Mouse (Mus musculus) cerebellum, adult 2 months (tissue): ENCODE measurements around the gene Gm28038.

Experiments used
- CTCF ChIP-seq: fragments of 200-500 bp; IDR thresholded peaks from 2 replicates; pipeline ENCODE4 v1.5.1; 2011; ENCODE audit warnings: low read depth, mild to moderate bottlenecking, control low read depth, low read length, moderate library complexity, borderline replicate concordance; ENCODE audit not compliant: insufficient read depth
- POLR2A ChIP-seq: fragments of 200-500 bp; IDR thresholded peaks from 2 replicates; pipeline ENCODE4 v1.6.1; 2011; ENCODE audit warnings: low read length, control low read depth, borderline replicate concordance; ENCODE audit not compliant: insufficient read depth

DNA sequence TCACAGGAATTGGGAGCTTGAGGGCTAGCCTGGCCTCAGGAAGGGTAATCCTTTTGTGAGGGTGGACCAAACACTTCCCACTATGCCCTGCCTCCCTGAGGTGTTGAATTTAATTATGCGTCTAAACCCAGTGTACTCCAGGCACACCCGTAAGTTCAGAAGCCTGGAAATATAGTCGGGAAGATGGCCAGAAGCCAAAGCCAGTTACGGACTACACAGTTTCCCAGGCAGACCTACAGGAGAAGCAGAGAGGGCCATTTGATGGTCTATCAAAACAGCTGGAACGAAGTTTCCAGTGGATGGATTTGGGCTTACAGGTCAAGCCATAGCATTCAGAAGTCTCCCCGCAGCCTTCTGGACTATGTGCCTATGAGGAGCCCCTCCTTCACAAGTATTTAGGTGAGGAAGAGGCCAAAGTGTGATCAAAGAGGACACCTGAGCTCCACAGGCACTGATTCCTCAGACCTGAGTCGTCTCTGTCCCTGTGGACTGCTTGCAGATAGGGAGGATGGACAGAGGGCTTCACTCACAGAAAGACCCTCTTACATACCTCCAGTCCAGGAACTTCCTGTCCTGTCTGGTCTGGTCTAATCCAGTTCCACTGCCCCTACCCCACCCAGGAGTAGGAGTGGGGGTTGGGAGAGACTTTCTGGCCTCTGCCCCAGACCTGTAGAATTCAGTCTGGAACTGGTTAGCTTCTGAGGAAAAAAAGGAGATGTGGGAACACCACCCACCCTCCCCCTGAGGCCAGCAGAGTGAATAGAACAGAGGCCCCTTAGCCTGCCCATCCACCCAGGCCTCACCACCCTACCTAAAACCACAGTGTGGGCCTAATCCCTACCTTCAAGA lies 15.9 kb upstream of the Gm28038 start:
- TF ChIP-seq CTCF (no peak), POLR2A (no peak)
